Mouse (Mus musculus): ENCODE results near the gene Dhdh. TPM values are rescaled to one million over a fixed set of nuclear protein-coding genes. Genes with fewer than 3 reads are reported as not detected.
A peak's percentile ranks its signal among the peaks of the same experiment; 100 is the strongest.

Gene Dhdh
- polyA plus RNA-seq, 1 experiment = 0.23 TPM

GRCm38 (mm10) chr7:45437046-45437445 is 51.6 kb downstream of the Dhdh start:
- Histone ChIP-seq H3K36me3 (replicated peaks; ENCODE audit: low read length) (peaks cover 61% of the 10 kb centered on the region), H3K9me3 (no peaks in the 10 kb centered on the region), H3K27me3 (replicated peaks) (no peaks in the 10 kb centered on the region), H3K4me3 (replicated peaks) (no peak overlapping the region), H3K4me1 (peaks cover 52% of the 10 kb centered on the region)
- TF ChIP-seq GATA1 (IDR thresholded peaks at IDR 0.05; ENCODE audit: borderline replicate concordance, low read length) = no peak
- no peak for TF ChIP-seq FLI1 (IDR thresholded peaks at IDR 0.05; ENCODE audit: low read length)

GRCm38 (mm10) chr7:45436444-45436843 is 52.2 kb downstream of the Dhdh start:
- Histone ChIP-seq H3K27me3 (replicated peaks) (no peaks in the 10 kb centered on the region), H3K9me3 (no peaks in the 10 kb centered on the region), H3K36me3 (replicated peaks; ENCODE audit: low read length) (peaks cover 61% of the 10 kb centered on the region), H3K4me1 (peaks cover 58% of the 10 kb centered on the region), H3K4me3 (replicated peaks) (peak overlapping the region; percentile 99)
- TF ChIP-seq GATA1 (IDR thresholded peaks at IDR 0.05; ENCODE audit: borderline replicate concordance, low read length) (no peak), FLI1 (IDR thresholded peaks at IDR 0.05; ENCODE audit: low read length) (no peak)

GRCm38 (mm10) chr7:45435038-45435437 is 53.6 kb downstream of the Dhdh start:
- H3K27me3 ChIP-seq (replicated peaks) = no peaks in the 10 kb centered on the region
- peaks cover 64% of the 10 kb centered on the region for H3K36me3 ChIP-seq (replicated peaks; ENCODE audit: low read length)
- H3K4me3 ChIP-seq (replicated peaks) = peak overlapping the region; percentile 99
- no peaks in the 10 kb centered on the region for H3K9me3 ChIP-seq
- peaks cover 71% of the 10 kb centered on the region for H3K4me1 ChIP-seq
- no peak for TF ChIP-seq FLI1 (IDR thresholded peaks at IDR 0.05; ENCODE audit: low read length)
- TF ChIP-seq GATA1 (IDR thresholded peaks at IDR 0.05; ENCODE audit: borderline replicate concordance, low read length) = no peak

- peaks cover 64% of the 10 kb centered on the region for H3K36me3 ChIP-seq (replicated peaks; ENCODE audit: low read length)
These were observed 54.2 kb downstream of the Dhdh start, which contains the start of gene Gys1 for GRCm38 (mm10) chr7:45434203-45435015. Gene Gys1 (plus strand): TSS chr7:45434844.

GRCm38 (mm10) chr7:45433835-45434202 is 54.8 kb downstream of the Dhdh start:
- no peak for TF ChIP-seq GATA1 (IDR thresholded peaks at IDR 0.05; ENCODE audit: borderline replicate concordance, low read length)
- 0 out of 2 replicates have a peak, but pooled peaks have one; percentile 20 for TF ChIP-seq FLI1 (IDR thresholded peaks at IDR 0.05; ENCODE audit: low read length)
- H3K9me3 ChIP-seq = no peaks in the 10 kb centered on the region
- peak overlapping the region; percentile 99 for H3K4me3 ChIP-seq (replicated peaks)
- H3K27me3 ChIP-seq (replicated peaks) = no peaks in the 10 kb centered on the region
- H3K4me1 ChIP-seq = peaks cover 78% of the 10 kb centered on the region
- peaks cover 67% of the 10 kb centered on the region for H3K36me3 ChIP-seq (replicated peaks; ENCODE audit: low read length)

More at GRCm38 (mm10) chr7:45434203-45435015, 54.2 kb downstream of the Dhdh start, which contains the start of gene Gys1:
- no peaks in the 10 kb centered on the region for H3K27me3 ChIP-seq (replicated peaks)
- TF ChIP-seq FLI1 (IDR thresholded peaks at IDR 0.05; ENCODE audit: low read length) = no peak
- no peak for TF ChIP-seq GATA1 (IDR thresholded peaks at IDR 0.05; ENCODE audit: borderline replicate concordance, low read length)
- H3K9me3 ChIP-seq = no peaks in the 10 kb centered on the region
- H3K4me1 ChIP-seq = peaks cover 75% of the 10 kb centered on the region
- H3K4me3 ChIP-seq (replicated peaks) = peak within 1 kb of the TSS; percentile 99

- Histone ChIP-seq H3K27me3 (replicated peaks) (no peaks in the 10 kb centered on the region), H3K4me3 (replicated peaks) (no peak overlapping the region), H3K9me3 (no peaks in the 10 kb centered on the region), H3K4me1 (peaks cover 27% of the 10 kb centered on the region), H3K36me3 (replicated peaks; ENCODE audit: low read length) (peaks cover 98% of the 10 kb centered on the region)
- TF ChIP-seq GATA1 (IDR thresholded peaks at IDR 0.05; ENCODE audit: borderline replicate concordance, low read length) = no peak
- TF ChIP-seq FLI1 (IDR thresholded peaks at IDR 0.05; ENCODE audit: low read length) = no peak
These were observed 62.0 kb downstream of the Dhdh start for GRCm38 (mm10) chr7:45426556-45426955.

- Histone ChIP-seq H3K9me3 (no peaks in the 10 kb centered on the region), H3K4me1 (peaks cover 12% of the 10 kb centered on the region), H3K27me3 (replicated peaks) (peaks cover 34% of the 10 kb centered on the region), H3K4me3 (replicated peaks) (no peak overlapping the region), H3K36me3 (replicated peaks; ENCODE audit: low read length) (peaks cover 64% of the 10 kb centered on the region)
- TF ChIP-seq GATA1 (IDR thresholded peaks at IDR 0.05; ENCODE audit: borderline replicate concordance, low read length) (no peak), FLI1 (IDR thresholded peaks at IDR 0.05; ENCODE audit: low read length) (no peak)
These were observed 67.4 kb downstream of the Dhdh start for GRCm38 (mm10) chr7:45421194-45421593.

Other genes starting within 250 kb of the Dhdh start
- 212 and 263 TPM in 2 replicates for gene Cd37, start 249.7 kb downstream of the Dhdh start, polyA plus RNA-seq (2012; ENCODE audit: insufficient read depth, low replicate concordance)
- not detected in 2 replicates for gene Slc6a16, start 247.7 kb downstream of the Dhdh start, polyA plus RNA-seq (2012; ENCODE audit: insufficient read depth, low replicate concordance)
- gene Slc6a21, start 211.3 kb downstream of the Dhdh start, polyA plus RNA-seq (2012; ENCODE audit: insufficient read depth, low replicate concordance) = not detected in 2 replicates
- gene Trpm4, start 155.0 kb downstream of the Dhdh start, polyA plus RNA-seq (2012; ENCODE audit: insufficient read depth, low replicate concordance) = 7.6 TPM in 1 of 2 replicates, not detected in the other
- gene Hrc, start 153.5 kb downstream of the Dhdh start, polyA plus RNA-seq (2012; ENCODE audit: insufficient read depth, low replicate concordance) = not detected in 2 replicates
- gene Ppfia3, start 121.8 kb downstream of the Dhdh start, polyA plus RNA-seq (2012; ENCODE audit: insufficient read depth, low replicate concordance) = 0.79 TPM in 1 of 2 replicates, not detected in the other
- gene Lin7b, start 118.2 kb downstream of the Dhdh start, polyA plus RNA-seq (2012; ENCODE audit: insufficient read depth, low replicate concordance) = 4.1 TPM in 1 of 2 replicates, not detected in the other
- 154 and 515 TPM in 2 replicates for gene Snrnp70, start 93.1 kb downstream of the Dhdh start, polyA plus RNA-seq (2012; ENCODE audit: insufficient read depth, low replicate concordance)
- gene Kcna7, start 83.2 kb downstream of the Dhdh start, polyA plus RNA-seq (2012; ENCODE audit: insufficient read depth, low replicate concordance) = not detected in 2 replicates
- not detected in 2 replicates for gene Ntf5, start 75.1 kb downstream of the Dhdh start, polyA plus RNA-seq (2012; ENCODE audit: insufficient read depth, low replicate concordance)
- gene Lhb, start 68.0 kb downstream of the Dhdh start, polyA plus RNA-seq (2012; ENCODE audit: insufficient read depth, low replicate concordance) = not detected in 2 replicates
- gene Gys1, start 54.0 kb downstream of the Dhdh start, polyA plus RNA-seq (2012; ENCODE audit: insufficient read depth, low replicate concordance) = 33.8 and 44.5 TPM in 2 replicates
- gene Ruvbl2, start 50.7 kb downstream of the Dhdh start, polyA plus RNA-seq (2012; ENCODE audit: insufficient read depth, low replicate concordance) = 90.5 and 244 TPM in 2 replicates
- gene Ftl1, start 28.9 kb downstream of the Dhdh start, polyA plus RNA-seq (2012; ENCODE audit: insufficient read depth, low replicate concordance) = 24,502 and 30,989 TPM in 2 replicates
- 502 and 597 TPM in 2 replicates for gene Bax, start 21.9 kb downstream of the Dhdh start, polyA plus RNA-seq (2012; ENCODE audit: insufficient read depth, low replicate concordance)
- gene Tulp2, start 6.9 kb downstream of the Dhdh start, polyA plus RNA-seq (2012; ENCODE audit: insufficient read depth, low replicate concordance) = not detected in 2 replicates
- gene Gm45808, start 2.0 kb downstream of the Dhdh start, polyA plus RNA-seq (2012; ENCODE audit: insufficient read depth, low replicate concordance) = not detected in 2 replicates
- 504 and 892 TPM in 2 replicates for gene Nucb1, start 21.6 kb upstream of the Dhdh start, polyA plus RNA-seq (2012; ENCODE audit: insufficient read depth, low replicate concordance)
- gene Ppp1r15a, start 37.5 kb upstream of the Dhdh start, polyA plus RNA-seq (2012; ENCODE audit: insufficient read depth, low replicate concordance) = 361 and 818 TPM in 2 replicates
- 2.9 and 16.4 TPM in 2 replicates for gene Plekha4, start 37.5 kb upstream of the Dhdh start, polyA plus RNA-seq (2012; ENCODE audit: insufficient read depth, low replicate concordance)
- gene Hsd17b14, start 66.1 kb upstream of the Dhdh start, polyA plus RNA-seq (2012; ENCODE audit: insufficient read depth, low replicate concordance) = 4.9 and 6.8 TPM in 2 replicates
- gene Bcat2, start 81.3 kb upstream of the Dhdh start, polyA plus RNA-seq (2012; ENCODE audit: insufficient read depth, low replicate concordance) = 20.6 and 56.4 TPM in 2 replicates
- gene Fgf21, start 126.7 kb upstream of the Dhdh start, polyA plus RNA-seq (2012; ENCODE audit: insufficient read depth, low replicate concordance) = not detected in 2 replicates
- gene Fut1, start 128.5 kb upstream of the Dhdh start, polyA plus RNA-seq (2012; ENCODE audit: insufficient read depth, low replicate concordance) = 1.1 TPM in 1 of 2 replicates, not detected in the other
- gene Izumo1, start 133.0 kb upstream of the Dhdh start, polyA plus RNA-seq (2012; ENCODE audit: insufficient read depth, low replicate concordance) = not detected in 2 replicates
- 0.36 TPM in 1 of 2 replicates, not detected in the other for gene Rasip1, start 138.7 kb upstream of the Dhdh start, polyA plus RNA-seq (2012; ENCODE audit: insufficient read depth, low replicate concordance)
- gene Mamstr, start 151.2 kb upstream of the Dhdh start, polyA plus RNA-seq (2012; ENCODE audit: insufficient read depth, low replicate concordance) = not detected in 2 replicates
- gene Fut2, start 177.6 kb upstream of the Dhdh start, polyA plus RNA-seq (2012; ENCODE audit: insufficient read depth, low replicate concordance) = not detected in 2 replicates
- not detected in 2 replicates for gene Ntn5, start 195.2 kb upstream of the Dhdh start, polyA plus RNA-seq (2012; ENCODE audit: insufficient read depth, low replicate concordance)
- not detected in 2 replicates for gene Sec1, start 205.6 kb upstream of the Dhdh start, polyA plus RNA-seq (2012; ENCODE audit: insufficient read depth, low replicate concordance)
- 1.1 and 3.5 TPM in 2 replicates for gene Car11, start 211.0 kb upstream of the Dhdh start, polyA plus RNA-seq (2012; ENCODE audit: insufficient read depth, low replicate concordance)
- gene Dbp, start 216.3 kb upstream of the Dhdh start, polyA plus RNA-seq (2012; ENCODE audit: insufficient read depth, low replicate concordance) = 23.4 and 41.9 TPM in 2 replicates
- gene Rpl18, start 226.7 kb upstream of the Dhdh start, polyA plus RNA-seq (2012; ENCODE audit: insufficient read depth, low replicate concordance) = 10,199 and 14,647 TPM in 2 replicates
- 242 and 413 TPM in 2 replicates for gene Sphk2, start 229.2 kb upstream of the Dhdh start, polyA plus RNA-seq (2012; ENCODE audit: insufficient read depth, low replicate concordance)
- not detected in 2 replicates for gene Fam83e, start 232.4 kb upstream of the Dhdh start, polyA plus RNA-seq (2012; ENCODE audit: insufficient read depth, low replicate concordance)
- gene Spaca4, start 237.0 kb upstream of the Dhdh start, polyA plus RNA-seq (2012; ENCODE audit: insufficient read depth, low replicate concordance) = not detected in 2 replicates